Mouse (Mus musculus) kidney, embryonic 14.5 days (tissue): ENCODE measurements around the gene Sipa1l1. TPM values are rescaled to one million over a fixed set of nuclear protein-coding genes. Genes with fewer than 3 reads are reported as not detected.

Experiments
- ATAC-seq: fragments of 200-750 bp; cut with Nextera tagmentation; 2 replicates; pipeline ENCODE4 v1.8.0; 2017; ENCODE audit warnings: moderate number of reproducible peaks, mild to moderate bottlenecking, moderate TSS enrichment, moderate library complexity; ENCODE audit not compliant: low FRiP score, low TSS enrichment
- H3K27ac ChIP-seq: fragments of 300-500 bp; sonication (generic); 2 replicates; pipeline ENCODE4 v1.5.1; 2014; ENCODE audit warnings: low read depth, mild to moderate bottlenecking, low read length, moderate library complexity, mixed read lengths
- H3K27me3 ChIP-seq: fragments of 300-500 bp; sonication (generic); 2 replicates; pipeline ENCODE4 v1.6.1; 2014; ENCODE audit warnings: mild to moderate bottlenecking, low read length; ENCODE audit not compliant: control insufficient read depth, insufficient read depth
- H3K36me3 ChIP-seq: fragments of 300-500 bp; sonication (generic); 2 replicates; pipeline ENCODE4 v1.6.1; 2014; ENCODE audit warnings: low read length, mixed read lengths; ENCODE audit not compliant: control insufficient read depth, insufficient read depth
- H3K4me1 ChIP-seq: fragments of 300-500 bp; sonication (generic); 2 replicates; pipeline ENCODE4 v1.6.1; 2014; ENCODE audit warnings: low read length, mixed read lengths; ENCODE audit not compliant: control insufficient read depth, insufficient read depth
- H3K4me2 ChIP-seq: fragments of 300-500 bp; sonication (generic); replicated peaks from 2 replicates; pipeline ENCODE4 v1.6.1; 2014; ENCODE audit warnings: low read depth, mild to moderate bottlenecking, low read length
- H3K4me3 ChIP-seq: fragments of 300-500 bp; sonication (generic); 2 replicates; pipeline ENCODE4 v1.5.1; 2014; ENCODE audit warnings: mild to moderate bottlenecking, low read length
- H3K9ac ChIP-seq: fragments of 300-500 bp; sonication (generic); 2 replicates; pipeline ENCODE4 v1.6.1; 2014; ENCODE audit warnings: low read depth, mild to moderate bottlenecking, low read length, moderate library complexity
- H3K9me3 ChIP-seq: fragments of 300-500 bp; sonication (generic); 2 replicates; pipeline ENCODE4 v1.6.1; 2016; ENCODE audit warnings: low read length; ENCODE audit not compliant: control insufficient read depth
- WGBS: fragments of 180-500 bp; shearing (Covaris S2); extraction: QIAGEN DNeasy Blood & Tissue Kit; methylation state at CpG from one replicate; pipeline ENCODE4 v1.1.7; 2014; 5-methylcytosine and 5-hydroxymethylcytosine counted together
- polyA plus RNA-seq: library from polyadenylated mRNA; unstranded; fragments of >200 nt; fragmentation: Nextera tagmentation; extraction: Ambion mirVana; gene quantifications from 2 replicates; pipeline ENCODE4 v1.2.1, GENCODE M21; 2014

Gene Sipa1l1
- polyA plus RNA-seq, 1 experiment from 2014 or later: 43.8 TPM

DNA sequence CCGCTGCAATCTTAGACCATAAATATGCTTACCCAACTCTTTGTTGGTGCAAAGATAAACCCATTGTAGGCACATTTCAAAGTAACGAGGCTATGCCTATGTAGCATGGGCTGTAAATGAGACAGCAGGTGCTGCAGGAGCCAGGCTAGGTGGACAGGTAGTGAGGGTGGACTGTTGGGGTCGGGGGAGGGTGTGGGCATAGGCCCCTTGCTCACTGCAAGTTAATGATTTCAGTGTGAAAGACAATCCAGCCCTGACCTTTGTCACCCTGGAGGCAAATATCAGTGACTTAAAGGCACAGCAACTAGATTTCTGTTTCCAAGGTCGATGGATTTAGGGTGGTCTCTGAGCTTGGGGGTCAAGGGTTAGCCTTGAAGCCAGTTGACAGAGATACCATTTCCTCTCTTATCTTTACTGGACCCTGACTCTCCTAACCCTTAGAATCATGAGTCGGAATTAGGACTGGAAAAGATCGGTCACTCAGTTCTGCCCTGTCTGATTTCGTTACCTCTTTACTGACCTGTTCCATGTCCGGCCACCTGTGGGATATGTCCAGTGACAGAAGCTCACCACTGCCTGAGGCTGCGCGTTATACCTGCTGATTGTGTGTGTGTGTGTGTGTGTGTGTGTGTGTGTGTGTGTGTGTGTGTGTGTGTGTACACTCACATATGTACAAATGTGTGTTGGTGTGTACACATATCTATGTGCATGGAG, 286.7 kb downstream of the Sipa1l1 start:
- Histone ChIP-seq H3K9me3 (0 out of 2 replicates have a peak, but pooled peaks cover 3% of the 10 kb centered on the region), H3K4me1 (no peaks in the 10 kb centered on the region), H3K4me3 (no peak overlapping the region), H3K36me3 (no peaks in the 10 kb centered on the region), H3K27ac (no peak overlapping the region), H3K4me2 (no peak overlapping the region), H3K27me3 (no peaks in the 10 kb centered on the region), H3K9ac (no peak overlapping the region)
- no peak for ATAC-seq
- WGBS: 57% methylated on average over 10 of the region's 10 CpGs

DNA sequence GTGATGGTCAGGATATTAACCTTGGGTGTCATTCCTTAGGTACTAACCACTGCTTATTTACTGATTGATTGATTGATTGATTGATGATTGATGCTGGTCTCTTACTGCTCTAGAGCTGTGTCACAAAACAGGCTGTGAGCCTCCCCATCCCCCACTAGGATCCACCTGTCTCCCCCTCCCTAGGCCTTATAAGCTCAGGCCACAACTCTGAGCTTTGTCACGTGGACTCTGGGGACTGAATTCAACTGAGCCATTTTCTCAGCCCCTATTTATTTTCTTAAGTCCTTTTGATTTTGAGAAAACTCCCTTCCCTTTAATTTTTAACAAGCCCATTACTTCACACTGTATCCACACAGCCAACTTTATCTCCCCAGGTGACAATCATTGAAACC, 287.3 kb downstream of the Sipa1l1 start:
- Histone ChIP-seq H3K9me3 (0 out of 2 replicates have a peak, but pooled peaks cover 3% of the 10 kb centered on the region), H3K36me3 (no peaks in the 10 kb centered on the region), H3K4me2 (no peak overlapping the region), H3K4me3 (no peak overlapping the region), H3K27me3 (no peaks in the 10 kb centered on the region), H3K27ac (no peak overlapping the region), H3K9ac (no peak overlapping the region), H3K4me1 (no peaks in the 10 kb centered on the region)
- WGBS: 62% methylated on average over 1 of the region's 1 CpGs
- no peak for ATAC-seq

DNA sequence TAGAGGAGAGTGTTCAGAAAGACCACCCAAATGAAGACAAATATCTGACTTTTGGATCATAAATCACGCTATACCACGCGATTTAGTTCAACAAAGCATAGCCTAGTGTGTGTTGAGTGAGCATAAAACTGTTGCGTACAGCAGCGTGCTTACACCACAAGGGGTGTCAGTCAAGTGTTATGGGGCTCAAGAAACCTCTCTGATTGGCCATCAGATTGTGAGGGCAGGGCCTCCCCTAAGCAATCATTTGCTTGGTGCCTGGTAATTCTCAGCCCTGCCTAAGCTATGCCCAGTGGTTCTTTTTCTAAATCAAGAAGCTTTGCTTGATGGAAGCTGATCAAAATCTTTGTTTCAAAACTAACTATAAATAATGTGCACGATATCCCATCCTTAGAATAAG, 288.5 kb downstream of the Sipa1l1 start:
- 70% methylated on average over 6 of the region's 6 CpGs for WGBS
- no peaks in the 10 kb centered on the region for H3K27me3 ChIP-seq
- H3K9me3 ChIP-seq: 0 out of 2 replicates have a peak, but pooled peaks cover 2% of the 10 kb centered on the region
- H3K9ac ChIP-seq: no peak overlapping the region
- H3K4me2 ChIP-seq: no peak overlapping the region
- no peaks in the 10 kb centered on the region for H3K36me3 ChIP-seq
- H3K4me3 ChIP-seq: no peak overlapping the region
- no peaks in the 10 kb centered on the region for H3K4me1 ChIP-seq
- no peak overlapping the region for H3K27ac ChIP-seq
- peak; percentile 52 for ATAC-seq

DNA sequence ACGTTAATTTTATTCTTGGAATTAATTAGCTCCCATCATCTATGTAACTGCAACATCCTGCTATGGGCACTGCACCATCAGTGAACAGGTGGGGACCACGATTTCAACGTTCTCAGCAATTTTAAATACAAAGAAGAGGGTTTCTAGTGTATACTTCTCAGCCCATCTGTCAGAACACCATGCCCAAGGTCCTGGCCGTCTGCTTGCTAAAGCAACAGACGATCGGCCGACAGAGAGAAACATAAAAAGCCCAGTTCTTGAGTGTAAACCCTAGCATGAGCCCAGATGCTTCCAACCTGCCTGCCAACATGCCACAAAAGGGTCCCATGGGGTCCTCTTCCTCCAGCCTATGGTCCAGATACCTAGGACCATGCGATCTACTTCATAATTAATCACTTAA, 288.9 kb downstream of the Sipa1l1 start:
- 90% methylated on average over 8 of the region's 8 CpGs for WGBS
- Histone ChIP-seq H3K4me2 (no peak overlapping the region), H3K9me3 (no peaks in the 10 kb centered on the region), H3K9ac (no peak overlapping the region), H3K27ac (no peak overlapping the region), H3K27me3 (no peaks in the 10 kb centered on the region), H3K4me3 (no peak overlapping the region), H3K36me3 (no peaks in the 10 kb centered on the region), H3K4me1 (no peaks in the 10 kb centered on the region)
- no peak for ATAC-seq

DNA sequence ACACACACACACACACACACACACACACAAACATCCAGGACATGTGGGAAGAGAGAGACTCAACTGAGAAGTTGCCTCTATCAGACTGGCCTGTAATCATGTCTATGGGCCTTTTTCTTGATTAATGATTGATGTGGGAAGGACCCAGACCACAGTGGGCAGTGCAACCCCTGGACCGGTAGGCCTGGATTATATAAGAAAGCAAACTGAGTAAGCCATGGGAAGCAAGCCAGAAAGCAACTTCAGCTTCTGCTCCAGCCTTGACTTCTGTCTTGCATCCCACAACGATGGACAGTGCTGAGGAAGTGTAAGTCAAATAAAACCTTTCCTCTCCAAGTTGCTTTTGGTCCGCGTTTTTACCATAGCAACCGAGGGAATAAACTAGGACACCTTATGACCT, 298.1 kb downstream of the Sipa1l1 start:
- no peak overlapping the region for H3K4me3 ChIP-seq
- no peak overlapping the region for H3K4me2 ChIP-seq
- no peaks in the 10 kb centered on the region for H3K36me3 ChIP-seq
- no peak for ATAC-seq
- WGBS: 75% methylated on average over 5 of the region's 5 CpGs
- no peaks in the 10 kb centered on the region for H3K27me3 ChIP-seq
- H3K4me1 ChIP-seq: peaks cover 17% of the 10 kb centered on the region
- no peaks in the 10 kb centered on the region for H3K9me3 ChIP-seq
- H3K9ac ChIP-seq: no peak overlapping the region
- no peak overlapping the region for H3K27ac ChIP-seq

DNA sequence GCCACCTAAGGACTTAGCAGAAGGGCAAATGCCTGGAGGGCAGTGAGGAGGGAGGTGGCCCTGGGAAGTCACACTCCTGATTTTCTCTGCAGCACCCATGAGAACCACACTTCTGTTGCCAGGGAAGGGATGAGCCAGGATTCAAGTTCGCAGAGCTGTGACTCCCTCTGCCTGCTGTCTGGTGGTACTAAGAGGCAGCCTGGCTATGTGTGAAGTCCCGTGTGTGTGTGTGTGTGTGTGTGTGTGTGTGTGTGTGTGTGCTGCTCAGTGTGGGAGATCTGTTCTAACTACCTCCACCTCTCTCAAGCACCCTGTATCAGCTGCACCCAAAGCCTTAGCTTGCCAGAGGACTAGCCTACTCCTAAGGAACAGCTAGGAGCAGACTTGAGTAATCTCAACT, 298.5 kb downstream of the Sipa1l1 start:
- no peak overlapping the region for H3K4me3 ChIP-seq
- H3K27me3 ChIP-seq: no peaks in the 10 kb centered on the region
- H3K9ac ChIP-seq: no peak overlapping the region
- no peak overlapping the region for H3K4me2 ChIP-seq
- 58% methylated on average over 2 of the region's 2 CpGs for whole genome bisulfite sequencing
- no peaks in the 10 kb centered on the region for H3K36me3 ChIP-seq
- H3K4me1 ChIP-seq: peaks cover 17% of the 10 kb centered on the region
- H3K27ac ChIP-seq: no peak overlapping the region
- no peak for ATAC-seq
- no peaks in the 10 kb centered on the region for H3K9me3 ChIP-seq

DNA sequence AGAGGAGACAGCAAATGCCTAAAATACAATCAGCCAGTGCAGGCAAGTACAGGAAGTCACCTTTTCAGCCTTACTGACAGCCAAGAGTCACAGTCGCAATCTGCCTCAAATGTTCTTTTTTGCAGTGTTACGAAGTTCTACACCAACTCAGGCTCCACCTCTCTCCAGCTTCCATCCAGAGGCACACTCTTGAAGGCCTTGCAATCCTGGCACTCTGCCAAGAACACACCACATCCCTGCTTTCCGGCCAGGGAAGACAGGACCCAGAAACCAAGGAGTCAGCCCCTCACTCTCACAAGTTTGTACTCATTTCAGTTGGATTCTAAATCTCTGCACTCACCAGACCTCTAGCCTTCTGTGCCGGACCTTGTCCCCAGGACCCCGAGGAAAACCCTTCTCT, 299.3 kb downstream of the Sipa1l1 start:
- H3K36me3 ChIP-seq: no peaks in the 10 kb centered on the region
- H3K9ac ChIP-seq: no peak overlapping the region
- ATAC-seq: no peak
- peaks cover 17% of the 10 kb centered on the region for H3K4me1 ChIP-seq
- WGBS: 58% methylated on average over 5 of the region's 5 CpGs
- no peak overlapping the region for H3K27ac ChIP-seq
- H3K27me3 ChIP-seq: no peaks in the 10 kb centered on the region
- no peak overlapping the region for H3K4me3 ChIP-seq
- H3K9me3 ChIP-seq: no peaks in the 10 kb centered on the region
- no peak overlapping the region for H3K4me2 ChIP-seq

DNA sequence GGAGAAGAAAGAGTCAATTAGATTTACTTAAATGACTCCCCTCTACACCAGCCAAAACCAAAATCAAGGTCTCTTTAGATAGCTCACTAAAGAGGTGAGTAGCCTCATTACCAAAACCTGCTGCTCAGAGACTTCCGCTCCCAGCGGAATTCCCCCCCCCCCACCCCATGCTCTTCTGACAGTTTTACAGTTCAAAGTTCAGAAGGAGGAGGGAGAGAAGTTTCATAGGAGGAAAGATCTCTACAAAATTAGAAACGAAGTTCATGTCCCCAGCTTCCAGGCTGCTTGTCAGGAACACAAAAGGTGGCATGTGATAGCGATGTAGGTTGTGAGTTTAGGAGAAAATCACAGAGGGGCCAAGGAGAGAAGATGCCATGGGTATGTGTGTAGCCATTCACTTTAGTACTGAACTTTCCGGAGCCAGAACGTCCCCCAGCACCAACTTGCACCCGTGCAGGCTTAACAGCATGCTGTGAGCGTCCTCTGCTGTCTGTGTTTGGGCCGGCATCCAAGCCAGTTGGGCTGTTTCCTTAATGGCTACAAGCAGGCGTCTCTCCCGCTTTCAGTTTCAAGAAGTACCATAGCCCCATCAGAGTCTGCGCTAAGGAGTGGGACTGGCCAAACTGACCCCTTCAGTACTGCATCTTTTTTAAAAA, 300.7 kb downstream of the Sipa1l1 start:
- H3K27ac ChIP-seq: peak overlapping the region; percentile 69; the same call in 1 of the 2 replicates
- H3K9ac ChIP-seq: peak overlapping the region; percentile 34; the same call in 1 of the 2 replicates
- H3K4me1 ChIP-seq: peaks cover 17% of the 10 kb centered on the region
- H3K9me3 ChIP-seq: no peaks in the 10 kb centered on the region
- peak overlapping the region; percentile 85 for H3K4me2 ChIP-seq
- H3K36me3 ChIP-seq: no peaks in the 10 kb centered on the region
- 1% methylated on average over 12 of the region's 12 CpGs for WGBS
- H3K27me3 ChIP-seq: no peaks in the 10 kb centered on the region
- ATAC-seq: peak; percentile 88
- H3K4me3 ChIP-seq: peak overlapping the region; percentile 45

DNA sequence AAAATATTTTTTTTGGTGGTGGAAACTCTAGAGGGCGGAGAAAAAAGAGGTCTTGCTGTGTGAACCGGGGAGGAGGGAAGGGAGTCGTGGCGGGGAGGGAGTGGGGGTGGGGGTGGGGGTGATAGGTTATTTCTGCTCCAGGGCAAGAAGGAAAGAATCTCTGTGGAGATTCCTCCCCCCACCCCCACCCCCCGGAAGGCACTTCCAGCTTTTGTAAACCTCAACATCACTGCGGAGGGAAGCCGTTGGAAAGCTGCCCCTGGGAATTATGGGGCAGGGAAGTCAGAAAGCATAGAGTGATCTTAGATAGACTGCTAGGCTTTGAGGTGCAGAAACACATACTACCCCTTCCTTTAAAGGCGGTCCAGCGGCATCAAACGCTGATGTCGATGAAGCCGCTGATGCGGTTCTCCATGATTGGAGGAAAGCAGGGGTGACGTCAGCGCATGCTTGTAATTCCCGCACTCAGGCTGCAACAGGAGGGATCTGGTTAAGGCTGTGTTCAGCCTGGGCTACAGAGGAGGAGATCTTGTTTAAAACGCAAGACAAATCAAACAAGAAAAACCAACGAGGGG, 301.3 kb downstream of the Sipa1l1 start:
- no peaks in the 10 kb centered on the region for H3K27me3 ChIP-seq
- 1% methylated on average over 18 of the region's 18 CpGs for WGBS
- peak overlapping the region; percentile 69 for H3K27ac ChIP-seq
- peak overlapping the region; percentile 34 for H3K9ac ChIP-seq
- H3K36me3 ChIP-seq: no peaks in the 10 kb centered on the region
- peak; percentile 91 for ATAC-seq
- peak overlapping the region; percentile 45 for H3K4me3 ChIP-seq
- H3K4me2 ChIP-seq: peak overlapping the region; percentile 85
- no peaks in the 10 kb centered on the region for H3K9me3 ChIP-seq
- H3K4me1 ChIP-seq: peaks cover 17% of the 10 kb centered on the region
